Mouse (Mus musculus) MEL (cell line): Measurements from ENCODE around the gene Vash1. TPM values are rescaled to one million over a fixed set of nuclear protein-coding genes. Genes with fewer than 3 reads are reported as not detected.

Source experiments
- DNase-seq: peaks from one replicate; pipeline ENCODE4 v3.0.0; 2011; ENCODE audit warnings: low read depth, low spot score
- H3K27ac ChIP-seq: 2 replicates; pipeline ENCODE4 v1.5.1; 2012; ENCODE audit warnings: low read depth, mild to moderate bottlenecking, control low read depth, low read length, moderate library complexity; ENCODE audit not compliant: control insufficient read depth
- H3K27me3 ChIP-seq, 2 experiments: fragments of 150-350 bp in 1 of 2; sonication (generic) in 1 of 2; 2 replicates each; pipeline ENCODE4 v1.6.1; 2012; ENCODE audit warnings: low read length in 2 of 2, mild to moderate bottlenecking in 2 of 2, improper control_type of control experiment in 1 of 2, moderate library complexity in 1 of 2; ENCODE audit not compliant: insufficient read depth in 2 of 2, control insufficient read depth in 1 of 2
- H3K36me3 ChIP-seq, 2 experiments: 2 replicates each; pipeline ENCODE4 v1.6.1; 2012 to 2014; ENCODE audit warnings: low read length in 2 of 2, improper control_type of control experiment in 1 of 2, inconsistent platforms in 1 of 2, mild to moderate bottlenecking in 1 of 2; ENCODE audit not compliant: insufficient read depth in 2 of 2, control insufficient read depth in 1 of 2
- H3K4me1 ChIP-seq, 2 experiments: fragments of 150-350 bp in 1 of 2; sonication (generic) in 1 of 2; 2 replicates each; pipeline ENCODE4 v1.6.1; 2012; ENCODE audit warnings: low read length in 2 of 2, improper control_type of control experiment in 1 of 2, mild to moderate bottlenecking in 1 of 2; ENCODE audit not compliant: insufficient read depth in 2 of 2, control insufficient read depth in 1 of 2
- H3K4me3 ChIP-seq, 2 experiments: fragments of 150-350 bp in 1 of 2; sonication (generic) in 1 of 2; 2 replicates each; pipeline ENCODE4 v1.5.1; 2012; ENCODE audit warnings: low read depth in 2 of 2, low read length in 2 of 2, mild to moderate bottlenecking in 2 of 2, moderate library complexity in 2 of 2, control low read depth in 1 of 2, improper control_type of control experiment in 1 of 2; ENCODE audit not compliant: control insufficient read depth in 1 of 2, insufficient read depth in 1 of 2
- H3K79me2 ChIP-seq: 2 replicates; pipeline ENCODE4 v1.6.1; 2012; ENCODE audit warnings: mild to moderate bottlenecking, low read length, moderate library complexity; ENCODE audit not compliant: control insufficient read depth, poor library complexity, insufficient read depth
- H3K9ac ChIP-seq: 2 replicates; pipeline ENCODE4 v1.6.1; 2012; ENCODE audit warnings: low read depth, mild to moderate bottlenecking, control low read depth, low read length, moderate library complexity; ENCODE audit not compliant: control insufficient read depth, poor library complexity, severe bottlenecking
- H3K9me3 ChIP-seq: fragments of 150-350 bp; sonication (generic); replicated peaks from 2 replicates; pipeline ENCODE4 v1.6.1; 2012; ENCODE audit warnings: mild to moderate bottlenecking, low read length, improper control_type of control experiment, moderate library complexity; ENCODE audit not compliant: insufficient read depth
- CTCF ChIP-seq, 3 experiments: IDR thresholded peaks in 2 of 3; conservative IDR thresholded peaks in 1 of 3; 2 replicates each; pipeline ENCODE4 v1.5.1; 2011 to 2012; ENCODE audit warnings: low read length in 3 of 3, low read depth in 2 of 3, mild to moderate bottlenecking in 2 of 3, improper control_type of control experiment in 1 of 3, inconsistent platforms in 1 of 3, mixed read lengths in 1 of 3, moderate library complexity in 1 of 3; ENCODE audit not compliant: control insufficient read depth in 1 of 3, insufficient read depth in 1 of 3, poor library complexity in 1 of 3, severe bottlenecking in 1 of 3
- E2F4 ChIP-seq: IDR thresholded peaks from 2 replicates; pipeline ENCODE4 v1.6.1; 2011; ENCODE audit warnings: low read depth, low read length, improper control_type of control experiment, borderline replicate concordance
- EP300 ChIP-seq, 2 experiments: IDR thresholded peaks; 2 replicates each; pipeline ENCODE4 v1.6.1; 2011; ENCODE audit warnings: improper control_type of control experiment in 2 of 2, low read length in 2 of 2, low read depth in 1 of 2, mild to moderate bottlenecking in 1 of 2
- JUND ChIP-seq: IDR thresholded peaks from 2 replicates; pipeline ENCODE4 v1.6.1; 2011; ENCODE audit warnings: low read depth, mild to moderate bottlenecking, improper control_type of control experiment, low read length
- KAT2A ChIP-seq: conservative IDR thresholded peaks from 2 replicates; pipeline ENCODE4 v1.6.1; 2012; ENCODE audit warnings: low read depth, low read length, improper control_type of control experiment, inconsistent platforms
- MAFK ChIP-seq: IDR thresholded peaks from 2 replicates; pipeline ENCODE4 v1.6.1; 2011; ENCODE audit warnings: low read depth, mild to moderate bottlenecking, low read length, improper control_type of control experiment, borderline replicate concordance
- MAZ ChIP-seq: IDR thresholded peaks from 2 replicates; pipeline ENCODE4 v1.6.1; 2012; ENCODE audit warnings: low read depth, mild to moderate bottlenecking, inconsistent platforms, low read length, improper control_type of control experiment
- MYB ChIP-seq: IDR thresholded peaks from 2 replicates; pipeline ENCODE4 v1.6.1; 2011; ENCODE audit warnings: mild to moderate bottlenecking, low read depth, low read length, improper control_type of control experiment
- MYC ChIP-seq: IDR thresholded peaks from 2 replicates; pipeline ENCODE4 v1.6.1; 2011; ENCODE audit warnings: low read depth, mild to moderate bottlenecking, low read length, improper control_type of control experiment, moderate library complexity
- NELFE ChIP-seq: IDR thresholded peaks from 2 replicates; pipeline ENCODE4 v1.6.1; 2011; ENCODE audit warnings: low read depth, low read length, improper control_type of control experiment
- NRF1 ChIP-seq: IDR thresholded peaks from 2 replicates; pipeline ENCODE4 v1.6.1; 2014; ENCODE audit warnings: low read depth, mild to moderate bottlenecking, inconsistent platforms, low read length, improper control_type of control experiment, moderate library complexity; ENCODE audit not compliant: poor library complexity, insufficient read depth, severe bottlenecking
- POLR2AphosphoS5 ChIP-seq: IDR thresholded peaks from 2 replicates; pipeline ENCODE4 v1.6.1; 2012; ENCODE audit warnings: low read depth, borderline replicate concordance, mild to moderate bottlenecking, inconsistent platforms, low read length, moderate library complexity, mixed read lengths
- RAD21 ChIP-seq: IDR thresholded peaks from 2 replicates; pipeline ENCODE4 v1.6.1; 2011; ENCODE audit warnings: mild to moderate bottlenecking, low read depth, low read length, improper control_type of control experiment
- SMC3 ChIP-seq: IDR thresholded peaks from 2 replicates; pipeline ENCODE4 v1.6.1; 2011; ENCODE audit warnings: low read depth, low read length, improper control_type of control experiment
- TAL1 ChIP-seq: IDR thresholded peaks from 2 replicates; pipeline ENCODE4 v1.6.1; 2012; ENCODE audit warnings: mild to moderate bottlenecking, inconsistent platforms, low read length, moderate library complexity, mixed read lengths
- UBTF ChIP-seq: IDR thresholded peaks from 2 replicates; pipeline ENCODE4 v1.6.1; 2012; ENCODE audit warnings: low read depth, mild to moderate bottlenecking, inconsistent platforms, low read length, improper control_type of control experiment, moderate library complexity, borderline replicate concordance; ENCODE audit not compliant: insufficient read depth
- USF1 ChIP-seq: IDR thresholded peaks from 2 replicates; pipeline ENCODE4 v1.6.1; 2014; ENCODE audit warnings: low read depth, mild to moderate bottlenecking, inconsistent platforms, low read length, improper control_type of control experiment, moderate library complexity
- USF2 ChIP-seq, 2 experiments: IDR thresholded peaks; 2 replicates each; pipeline ENCODE4 v1.6.1; 2011 to 2012; ENCODE audit warnings: improper control_type of control experiment in 2 of 2, low read length in 2 of 2, borderline replicate concordance in 1 of 2, inconsistent platforms in 1 of 2, low read depth in 1 of 2, mild to moderate bottlenecking in 1 of 2; ENCODE audit not compliant: insufficient read depth in 1 of 2
- ZKSCAN1 ChIP-seq: IDR thresholded peaks from 2 replicates; pipeline ENCODE4 v1.6.1; 2012; ENCODE audit warnings: low read depth, mild to moderate bottlenecking, inconsistent platforms, low read length, improper control_type of control experiment, moderate library complexity
- polyA plus RNA-seq, 2 experiments: library from polyadenylated mRNA; stranded (reverse) in 1 of 2; unstranded in 1 of 2; fragments of >175 nt in 1 of 2; fragments of >200 nt in 1 of 2; gene quantifications; 2 replicates each; pipeline versions ENCODE4 v1.2.1 to v1.2.4; 2012; ENCODE audit warnings: low replicate concordance in 2 of 2, low read depth in 1 of 2; ENCODE audit not compliant: insufficient read length in 2 of 2, insufficient read depth in 1 of 2, missing spikeins in 1 of 2
- total RNA-seq: library from RNA; depleted of rRNA; stranded (reverse); fragments of 300-350 nt; gene quantifications from 2 replicates; pipeline ENCODE4 v1.2.3, GENCODE M21; 2012

The Vash1 gene
- total and polyA plus RNA-seq, 3 experiments, result 0.24 to 0.39 TPM; not detected in 1

DNA sequence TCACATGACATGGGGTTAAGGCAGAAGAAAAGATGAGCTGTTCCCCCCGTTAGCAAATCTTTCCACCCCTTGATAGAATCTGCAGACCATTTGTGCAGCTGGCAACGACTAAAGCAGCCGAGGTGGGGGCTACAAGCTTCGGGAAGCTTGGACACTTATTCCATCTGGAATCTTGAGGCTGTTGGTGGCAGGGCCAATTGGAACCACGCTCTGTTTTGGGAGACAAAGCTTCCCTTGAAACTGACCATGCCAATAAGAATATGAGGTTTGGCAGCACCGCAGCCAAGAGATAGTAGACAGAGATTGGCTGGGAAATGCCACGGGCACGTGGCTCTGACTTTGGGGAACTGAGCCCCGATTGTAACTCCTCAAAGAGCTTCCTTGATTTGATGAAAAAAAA, 31.7 kb upstream of the Vash1 start (continued):
- TF ChIP-seq ZKSCAN1, result no peak
- TF ChIP-seq, all 39 proteins: peak for 0

DNA sequence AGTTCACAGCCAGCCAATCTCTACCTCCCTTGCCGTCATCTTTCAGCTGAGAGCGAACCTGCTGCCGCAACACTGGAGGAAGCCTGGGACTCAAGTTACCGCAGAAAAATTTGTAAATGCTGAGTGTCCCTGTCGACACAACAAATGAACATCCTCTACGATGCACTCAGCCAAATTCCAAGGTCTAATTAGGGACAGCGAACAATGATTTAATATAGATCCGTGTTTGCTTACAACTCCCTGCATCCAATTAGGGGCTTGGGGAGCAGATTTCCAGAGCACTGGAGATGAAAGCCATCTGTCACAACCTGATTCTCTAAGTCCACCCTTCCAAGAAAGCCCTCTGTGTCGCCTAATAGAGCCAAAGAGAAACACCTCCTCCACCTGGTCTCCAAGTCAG, 31.2 kb upstream of the Vash1 start:
- Histone ChIP-seq H3K4me3 (no peak overlapping the region), H3K36me3 (no peaks in the 10 kb centered on the region), H3K79me2 (no peaks in the 10 kb centered on the region), H3K27ac (no peak overlapping the region), H3K4me1 (no peaks in the 10 kb centered on the region), H3K9me3 (no peaks in the 10 kb centered on the region), H3K27me3 (no peaks in the 10 kb centered on the region), H3K9ac (no peak overlapping the region)
- no peak for DNase-seq
- TF ChIP-seq POLR2AphosphoS5, result no peak
- TF ChIP-seq RAD21, result no peak
- TF ChIP-seq TAL1, result no peak

GRCm38 (mm10) chr12:86647736-86648135, 30.8 kb upstream of the Vash1 start:
- no peak for DNase-seq
- H3K27ac ChIP-seq, result no peak overlapping the region
- H3K4me1 ChIP-seq, result no peaks in the 10 kb centered on the region
- H3K9me3 ChIP-seq, result no peaks in the 10 kb centered on the region
- H3K79me2 ChIP-seq, result no peaks in the 10 kb centered on the region
- no peaks in the 10 kb centered on the region for H3K36me3 ChIP-seq
- no peak overlapping the region for H3K9ac ChIP-seq
- H3K4me3 ChIP-seq, result no peak overlapping the region
- TF ChIP-seq EP300 (IDR thresholded peaks at IDR 0.05; ENCODE audit: low read depth in 1 of 2, low read length in 2 of 2) (no peak), CTCF (IDR thresholded peaks at IDR 0.05 in 2 of 3, conservative IDR thresholded peaks at IDR 0.05 in 1 of 3; ENCODE audit: control insufficient read depth in 1 of 3, insufficient read depth in 1 of 3, low read depth in 2 of 3, low read length in 3 of 3, poor library complexity in 1 of 3, severe bottlenecking in 1 of 3) (no peak), JUND (no peak), E2F4 (no peak), MYB (no peak), MAZ (no peak), MYC (no peak), KAT2A (no peak), TAL1 (no peak), MAFK (no peak), UBTF (no peak), NRF1 (no peak), SMC3 (no peak), USF2 (IDR thresholded peaks at IDR 0.05; ENCODE audit: borderline replicate concordance in 1 of 2, insufficient read depth in 1 of 2, low read depth in 1 of 2, low read length in 2 of 2) (no peak), NELFE (no peak), USF1 (no peak), ZKSCAN1 (no peak)
- TF ChIP-seq, all 39 proteins: peak for 0
- no peaks in the 10 kb centered on the region for H3K27me3 ChIP-seq
